Mouse (Mus musculus) spleen, adult 2 months (tissue): ENCODE results near the gene Prr18.
"Not testable (repeated sequence)": the region's sequence is repeated elsewhere in the genome, so short reads cannot be mapped to it uniquely, and the experiment has no call there.

Source experiments
- CTCF ChIP-seq: fragments of 200-500 bp; IDR thresholded peaks from 2 replicates; pipeline ENCODE4 v1.5.1; 2011; ENCODE audit warnings: mild to moderate bottlenecking, inconsistent platforms; ENCODE audit not compliant: insufficient read depth, insufficient read length, insufficient replicate concordance; ENCODE audit errors: extremely low read depth
- POLR2A ChIP-seq: fragments of 200-500 bp; IDR thresholded peaks from 2 replicates; pipeline ENCODE4 v1.6.1; 2011; ENCODE audit warnings: low read depth, low read length, inconsistent platforms

DNA sequence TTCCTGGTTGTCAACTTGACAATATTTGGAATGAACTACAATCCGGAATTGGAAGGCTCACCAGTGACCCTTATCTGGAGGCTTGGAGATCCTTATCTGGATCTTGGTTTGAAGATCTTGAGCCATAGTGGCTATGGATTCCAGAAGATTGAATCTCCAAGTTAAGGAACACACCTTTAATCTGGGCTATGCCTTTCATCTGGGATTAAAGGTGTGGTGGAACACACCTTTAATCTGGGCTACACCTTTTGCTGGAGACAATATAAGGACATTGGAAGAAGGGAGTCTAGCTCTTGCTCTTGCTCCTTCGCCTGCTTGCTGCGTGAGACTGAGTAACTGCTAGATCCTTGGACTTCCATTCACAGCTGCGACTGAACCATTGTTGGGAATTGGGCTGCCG lies at the start of gene Prr18:
- not testable (repeated sequence) for TF ChIP-seq CTCF, POLR2A
